Mouse (Mus musculus) bone marrow, adult 2 months (tissue): ENCODE measurements around the gene Agbl5.

Source experiments
- CTCF ChIP-seq: fragments of 200-500 bp; IDR thresholded peaks from 2 replicates; pipeline ENCODE4 v1.5.1; 2011; ENCODE audit warnings: low read length, control low read depth; ENCODE audit not compliant: control insufficient read depth, insufficient read depth
- POLR2A ChIP-seq: fragments of 200-500 bp; IDR thresholded peaks from 2 replicates; pipeline ENCODE4 v1.6.1; 2011; ENCODE audit warnings: low read depth, mild to moderate bottlenecking, control low read depth, low read length, borderline replicate concordance; ENCODE audit not compliant: control insufficient read depth

DNA sequence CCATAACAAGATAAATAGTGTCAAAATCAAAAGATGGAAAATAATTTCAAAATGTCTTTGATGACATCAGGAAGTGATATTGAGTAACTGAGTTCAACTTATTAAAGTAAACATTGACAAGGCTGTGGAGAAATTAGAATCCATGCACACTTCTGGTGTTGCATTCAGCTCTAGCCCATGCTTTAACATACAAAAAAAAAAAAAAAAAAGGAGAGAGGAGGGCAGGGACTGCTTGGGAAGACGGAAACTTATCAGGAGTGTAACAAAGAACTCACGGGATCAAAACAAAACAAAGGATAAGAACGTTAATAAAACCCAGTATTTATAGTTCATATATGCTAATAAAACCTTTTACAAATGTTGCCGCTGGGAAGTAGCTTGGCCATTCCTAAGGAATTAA, 2.3 kb upstream of the Agbl5 start:
- no peak for TF ChIP-seq CTCF
- TF ChIP-seq POLR2A, result no peak
